Mouse (Mus musculus): Measurements from ENCODE around the gene Mpst. TPM values are rescaled to one million over a fixed set of nuclear protein-coding genes. Genes with fewer than 3 reads are reported as not detected.
A peak's percentile ranks its signal among the peaks of the same experiment; 100 is the strongest.

The Mpst gene
- polyA plus RNA-seq, 1 experiment from 2014 or later: 2.7 TPM

DNA sequence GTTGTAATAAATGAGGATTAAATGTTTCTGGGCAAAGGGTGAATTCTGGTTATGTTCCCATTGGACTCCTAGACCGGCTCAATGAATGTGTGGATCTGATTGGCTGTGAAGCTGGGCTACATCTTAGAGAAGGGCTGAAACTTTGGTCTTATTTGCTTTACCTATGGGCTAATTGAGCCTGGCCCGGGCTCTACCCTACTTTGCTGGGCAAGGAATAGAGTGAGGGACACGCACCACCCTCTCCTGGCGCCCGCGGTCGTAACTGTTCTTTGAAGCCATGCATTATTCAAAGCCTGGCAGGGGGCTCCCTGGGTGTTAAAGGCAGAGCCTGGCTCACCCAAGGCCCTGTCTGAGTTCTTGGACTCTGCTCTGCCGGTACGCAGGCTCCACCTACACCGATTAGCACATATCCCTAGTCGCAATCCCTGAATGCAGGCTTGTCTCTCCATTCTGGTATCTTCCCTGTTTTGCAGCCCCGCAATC is 3.4 kb downstream of the Mpst start:
- Histone ChIP-seq H3K4me3 (ENCODE audit: low read depth, low read length) (peak overlapping the region; percentile 19; the same call in 1 of the 2 replicates), H3K4me1 (replicated peaks; ENCODE audit: control insufficient read depth, insufficient read depth, low read length) (peaks cover 13% of the 10 kb centered on the region), H3K4me2 (ENCODE audit: low read depth, low read length, severe bottlenecking) (peak overlapping the region; percentile 43), H3K27me3 (ENCODE audit: control insufficient read depth, insufficient read depth, low read length) (peaks cover 15% of the 10 kb centered on the region), H3K36me3 (ENCODE audit: control insufficient read depth, insufficient read depth, low read length) (no peaks in the 10 kb centered on the region), H3K9me3 (ENCODE audit: control insufficient read depth, low read length) (no peaks in the 10 kb centered on the region), H3K9ac (ENCODE audit: low read length) (no peak overlapping the region), H3K27ac (ENCODE audit: low read depth, low read length) (no peak overlapping the region)
- 11% methylated on average over 12 of the region's 12 CpGs for WGBS
- DNase-seq (ENCODE audit: low spot score) (no peak), ATAC-seq (replicated peaks; ENCODE audit: low FRiP score) (no peak)

DNA sequence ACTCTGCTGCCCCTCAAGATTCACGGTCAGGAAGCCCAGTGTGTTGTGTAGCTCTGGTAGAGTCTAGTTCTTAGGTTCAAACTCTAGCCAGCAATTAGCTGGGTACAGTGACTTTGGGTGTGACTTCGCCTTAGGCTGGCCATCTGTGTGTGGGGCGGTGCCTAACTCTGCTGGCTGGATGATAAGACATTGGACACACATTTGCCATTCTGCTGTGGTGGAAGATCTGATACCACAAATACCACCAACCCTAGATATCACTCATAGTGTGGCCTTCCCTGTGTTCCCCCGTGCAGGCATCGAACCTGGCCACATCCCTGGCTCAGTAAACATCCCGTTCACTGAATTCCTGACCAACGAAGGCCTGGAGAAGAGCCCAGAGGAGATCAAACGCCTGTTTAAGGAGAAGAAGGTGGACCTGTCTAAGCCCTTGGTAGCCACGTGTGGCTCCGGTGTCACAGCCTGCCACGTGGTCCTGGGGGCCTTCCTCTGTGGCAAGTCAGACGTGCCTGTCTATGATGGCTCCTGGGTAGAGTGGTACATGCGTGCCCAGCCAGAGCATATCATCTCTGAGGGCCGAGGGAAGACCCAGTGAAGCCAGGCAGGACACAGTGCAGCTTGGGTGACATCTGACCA is 7.0 kb downstream of the Mpst start:
- 91% methylated on average over 14 of the region's 14 CpGs for WGBS
- Histone ChIP-seq H3K27ac (ENCODE audit: low read depth, low read length) (peak overlapping the region; percentile 25; the same call in 1 of the 2 replicates), H3K4me1 (replicated peaks; ENCODE audit: control insufficient read depth, insufficient read depth, low read length) (peaks cover 5% of the 10 kb centered on the region; the same call in 1 of the 2 replicates), H3K27me3 (ENCODE audit: control insufficient read depth, insufficient read depth, low read length) (peaks cover 15% of the 10 kb centered on the region), H3K36me3 (ENCODE audit: control insufficient read depth, insufficient read depth, low read length) (no peaks in the 10 kb centered on the region), H3K9ac (ENCODE audit: low read length) (no peak overlapping the region), H3K4me2 (ENCODE audit: low read depth, low read length, severe bottlenecking) (no peak overlapping the region), H3K9me3 (ENCODE audit: control insufficient read depth, low read length) (no peaks in the 10 kb centered on the region), H3K4me3 (ENCODE audit: low read depth, low read length) (no peak overlapping the region)
- DNase-seq (ENCODE audit: low spot score): no peak
- ATAC-seq (replicated peaks; ENCODE audit: low FRiP score): no peak

DNA sequence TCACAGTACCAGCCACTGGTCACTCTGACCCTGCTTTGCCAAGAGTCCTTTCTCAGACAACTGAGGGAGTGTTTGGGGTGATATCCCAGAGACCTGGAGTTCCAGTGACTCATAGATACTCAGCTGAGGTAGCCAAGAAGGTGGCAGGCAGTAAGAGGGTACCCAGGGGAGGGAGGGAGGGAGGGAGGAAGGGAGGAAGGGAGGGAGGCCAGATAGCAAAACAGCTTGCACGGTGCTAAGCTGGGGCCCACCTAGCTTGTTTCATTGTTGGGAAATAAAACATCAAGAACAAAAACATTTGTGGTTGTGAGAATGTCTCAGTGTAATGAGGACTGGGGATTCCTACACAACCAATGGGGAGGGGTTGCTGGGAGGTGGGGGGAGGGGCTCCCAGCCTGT is 7.5 kb downstream of the Mpst start:
- no peak overlapping the region for H3K4me3 ChIP-seq (ENCODE audit: low read depth, low read length)
- no peak overlapping the region for H3K9ac ChIP-seq (ENCODE audit: low read length)
- H3K4me2 ChIP-seq (ENCODE audit: low read depth, low read length, severe bottlenecking): no peak overlapping the region
- DNase-seq (ENCODE audit: low spot score) (no peak), ATAC-seq (replicated peaks; ENCODE audit: low FRiP score) (no peak)
- no peak overlapping the region; the same call in 1 of the 2 replicates for H3K27ac ChIP-seq (ENCODE audit: low read depth, low read length)
- H3K9me3 ChIP-seq (ENCODE audit: control insufficient read depth, low read length): no peaks in the 10 kb centered on the region
- no peaks in the 10 kb centered on the region for H3K36me3 ChIP-seq (ENCODE audit: control insufficient read depth, insufficient read depth, low read length)
- H3K4me1 ChIP-seq (replicated peaks; ENCODE audit: control insufficient read depth, insufficient read depth, low read length): peaks cover 5% of the 10 kb centered on the region; the same call in 1 of the 2 replicates
- H3K27me3 ChIP-seq (ENCODE audit: control insufficient read depth, insufficient read depth, low read length): peaks cover 15% of the 10 kb centered on the region
- WGBS: 53% methylated on average over 1 of the region's 1 CpGs

DNA sequence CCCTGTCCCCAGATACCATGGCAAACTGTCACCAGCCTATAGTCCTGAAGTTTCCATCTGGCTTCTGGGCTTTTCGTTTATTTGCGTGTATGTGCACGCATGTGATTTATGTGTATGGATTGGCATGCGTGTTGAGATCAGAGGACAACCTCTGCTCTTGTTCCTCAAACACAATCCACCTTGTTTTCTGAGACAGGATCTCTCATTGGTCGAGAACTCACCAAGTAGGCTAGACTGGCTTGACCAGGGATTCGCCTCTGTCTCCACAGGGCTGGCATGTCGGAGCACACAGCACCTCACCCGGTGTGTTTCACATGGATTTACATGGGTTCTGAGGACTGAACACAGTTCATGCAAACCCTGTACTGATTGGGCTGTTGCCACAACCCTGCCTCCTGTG is 7.9 kb downstream of the Mpst start:
- Histone ChIP-seq H3K36me3 (ENCODE audit: control insufficient read depth, insufficient read depth, low read length) (no peaks in the 10 kb centered on the region), H3K27me3 (ENCODE audit: control insufficient read depth, insufficient read depth, low read length) (peaks cover 14% of the 10 kb centered on the region), H3K27ac (ENCODE audit: low read depth, low read length) (no peak overlapping the region), H3K9ac (ENCODE audit: low read length) (no peak overlapping the region), H3K9me3 (ENCODE audit: control insufficient read depth, low read length) (no peaks in the 10 kb centered on the region), H3K4me3 (ENCODE audit: low read depth, low read length) (no peak overlapping the region), H3K4me1 (replicated peaks; ENCODE audit: control insufficient read depth, insufficient read depth, low read length) (peaks cover 5% of the 10 kb centered on the region; the same call in 1 of the 2 replicates), H3K4me2 (ENCODE audit: low read depth, low read length, severe bottlenecking) (no peak overlapping the region)
- ATAC-seq (replicated peaks; ENCODE audit: low FRiP score) (no peak), DNase-seq (ENCODE audit: low spot score) (no peak)
- WGBS: 91% methylated on average over 8 of the region's 8 CpGs

DNA sequence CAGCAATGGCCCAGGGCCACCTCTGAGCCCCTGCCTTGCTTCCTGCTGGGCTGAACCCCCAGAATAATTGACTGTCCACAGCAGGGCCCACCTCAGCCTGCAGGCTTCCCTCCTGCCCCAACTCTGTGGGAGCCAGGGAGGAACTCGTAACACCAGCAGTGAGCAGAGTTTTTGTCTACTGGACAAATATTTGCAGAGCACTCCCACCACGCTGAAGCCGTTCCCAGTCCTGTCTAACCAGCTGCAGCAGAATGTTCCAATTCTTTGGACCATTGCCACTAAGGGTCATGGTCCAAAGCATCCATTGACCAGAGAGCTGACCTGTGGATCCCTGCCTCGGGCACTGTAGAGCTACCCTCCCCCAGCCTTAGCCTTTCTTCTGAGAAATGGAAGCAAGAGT is 10.7 kb downstream of the Mpst start:
- no peaks in the 10 kb centered on the region for H3K4me1 ChIP-seq (replicated peaks; ENCODE audit: control insufficient read depth, insufficient read depth, low read length)
- no peaks in the 10 kb centered on the region for H3K9me3 ChIP-seq (ENCODE audit: control insufficient read depth, low read length)
- 22% methylated on average over 4 of the region's 4 CpGs for WGBS
- H3K27ac ChIP-seq (ENCODE audit: low read depth, low read length): no peak overlapping the region
- no peaks in the 10 kb centered on the region for H3K27me3 ChIP-seq (ENCODE audit: control insufficient read depth, insufficient read depth, low read length)
- no peak overlapping the region for H3K4me2 ChIP-seq (ENCODE audit: low read depth, low read length, severe bottlenecking)
- H3K4me3 ChIP-seq (ENCODE audit: low read depth, low read length): no peak overlapping the region
- H3K36me3 ChIP-seq (ENCODE audit: control insufficient read depth, insufficient read depth, low read length): no peaks in the 10 kb centered on the region
- DNase-seq (ENCODE audit: low spot score) (no peak), ATAC-seq (replicated peaks; ENCODE audit: low FRiP score) (no peak)
- H3K9ac ChIP-seq (ENCODE audit: low read length): 0 out of 2 replicates have a peak overlapping the region, but pooled peaks have one; percentile 8

DNA sequence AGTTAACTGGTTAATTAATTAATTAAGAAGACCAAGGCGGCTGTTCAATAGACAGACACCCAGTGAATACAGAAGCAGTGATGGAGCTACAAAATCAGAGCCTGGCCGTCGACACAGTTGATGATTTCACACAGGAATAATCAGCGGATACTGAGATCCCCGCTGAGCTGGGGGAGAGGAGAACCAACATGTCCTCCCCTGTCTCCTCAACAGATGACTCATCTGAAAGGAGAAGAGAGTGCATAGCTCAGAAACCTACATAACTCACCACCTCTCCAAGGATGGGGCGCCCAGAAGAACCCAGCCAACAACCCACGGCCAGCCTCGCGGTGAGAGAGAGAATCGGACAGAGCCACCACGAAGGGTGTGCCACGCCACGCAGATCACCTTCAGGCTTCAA is 14.2 kb downstream of the Mpst start:
- ATAC-seq (replicated peaks; ENCODE audit: low FRiP score) (no peak), DNase-seq (ENCODE audit: low spot score) (no peak)
- Histone ChIP-seq H3K27ac (ENCODE audit: low read depth, low read length) (no peak overlapping the region), H3K9ac (ENCODE audit: low read length) (no peak overlapping the region), H3K4me2 (ENCODE audit: low read depth, low read length, severe bottlenecking) (no peak overlapping the region), H3K27me3 (ENCODE audit: control insufficient read depth, insufficient read depth, low read length) (no peaks in the 10 kb centered on the region), H3K4me3 (ENCODE audit: low read depth, low read length) (no peak overlapping the region), H3K36me3 (ENCODE audit: control insufficient read depth, insufficient read depth, low read length) (no peaks in the 10 kb centered on the region), H3K9me3 (ENCODE audit: control insufficient read depth, low read length) (no peaks in the 10 kb centered on the region), H3K4me1 (replicated peaks; ENCODE audit: control insufficient read depth, insufficient read depth, low read length) (peaks cover 2% of the 10 kb centered on the region; the same call in 1 of the 2 replicates)
- WGBS: 84% methylated on average over 13 of the region's 13 CpGs

DNA sequence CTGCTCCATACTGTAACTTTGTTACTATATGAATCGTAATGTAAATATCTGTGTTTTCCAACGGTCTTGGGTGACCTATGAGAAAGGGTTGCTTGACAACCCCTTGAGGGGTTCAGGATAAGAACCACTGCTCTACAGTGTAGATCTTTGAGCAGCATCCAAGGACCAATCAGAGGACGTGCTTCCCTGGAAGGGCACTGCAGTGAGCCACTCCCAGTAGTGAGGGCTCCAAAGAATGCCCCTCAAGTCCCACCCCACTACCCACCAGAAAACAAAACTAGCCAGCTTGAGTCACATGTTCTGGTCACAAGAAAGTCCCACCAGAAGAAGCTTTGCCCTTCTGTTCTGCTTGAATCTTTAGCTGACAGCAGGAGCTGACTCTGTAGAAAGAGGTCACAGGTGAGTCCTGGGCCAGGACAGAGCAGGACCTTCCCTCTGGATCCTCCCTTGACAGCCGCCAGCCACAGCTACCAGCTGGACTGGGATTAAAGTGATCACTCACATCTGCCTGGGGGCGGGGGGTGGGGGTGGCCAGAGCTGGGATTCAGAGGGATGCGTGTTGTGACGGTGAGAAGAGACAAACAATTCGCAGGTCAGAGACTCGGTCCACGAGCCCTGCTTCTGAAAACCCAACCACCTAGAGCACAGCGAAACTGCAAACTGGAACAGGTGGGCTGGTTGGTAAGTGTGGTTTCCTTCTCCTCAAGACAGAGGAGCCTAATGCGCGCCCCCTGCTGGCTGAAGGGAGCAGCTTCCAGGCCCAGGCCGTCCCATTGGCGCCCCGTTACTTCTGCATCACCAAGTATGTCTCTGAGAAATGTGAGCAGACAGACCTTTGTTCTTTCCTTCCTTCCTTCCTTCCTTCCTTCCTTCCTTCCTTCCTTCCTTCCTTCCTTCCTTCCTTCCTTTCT is 16.1 kb downstream of the Mpst start:
- no peaks in the 10 kb centered on the region for H3K27me3 ChIP-seq (ENCODE audit: control insufficient read depth, insufficient read depth, low read length)
- no peaks in the 10 kb centered on the region for H3K9me3 ChIP-seq (ENCODE audit: control insufficient read depth, low read length)
- H3K4me2 ChIP-seq (ENCODE audit: low read depth, low read length, severe bottlenecking): no peak overlapping the region
- 15% methylated on average over 16 of the region's 16 CpGs for WGBS
- no peak overlapping the region for H3K9ac ChIP-seq (ENCODE audit: low read length)
- H3K4me3 ChIP-seq (ENCODE audit: low read depth, low read length): no peak overlapping the region
- peak; percentile 56; the same call in 1 of the 2 replicates for ATAC-seq (replicated peaks; ENCODE audit: low FRiP score)
- H3K27ac ChIP-seq (ENCODE audit: low read depth, low read length): no peak overlapping the region
- peak; percentile 93 for DNase-seq (ENCODE audit: low spot score)
- no peaks in the 10 kb centered on the region for H3K36me3 ChIP-seq (ENCODE audit: control insufficient read depth, insufficient read depth, low read length)
- peaks cover 2% of the 10 kb centered on the region; the same call in 1 of the 2 replicates for H3K4me1 ChIP-seq (replicated peaks; ENCODE audit: control insufficient read depth, insufficient read depth, low read length)

DNA sequence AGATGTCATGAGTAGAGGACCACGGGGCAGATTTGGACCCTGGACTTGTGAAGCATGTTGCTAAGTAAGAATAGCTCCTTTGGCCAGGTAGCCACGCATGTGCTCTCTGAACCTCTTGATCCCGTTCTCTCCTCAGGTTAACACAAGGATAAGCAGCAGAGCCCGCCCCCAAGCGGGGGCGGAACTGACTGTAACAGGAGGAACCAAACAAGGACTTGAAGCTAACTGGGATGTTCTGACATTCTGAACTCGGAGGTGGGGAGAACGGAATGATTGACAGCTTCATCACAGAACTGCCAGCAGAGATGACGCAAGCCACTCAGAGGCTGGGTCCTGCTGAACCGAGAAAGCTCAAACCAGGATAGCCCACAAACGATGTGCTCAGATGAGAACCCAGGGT is 18.3 kb downstream of the Mpst start:
- no peaks in the 10 kb centered on the region for H3K27me3 ChIP-seq (ENCODE audit: control insufficient read depth, insufficient read depth, low read length)
- H3K27ac ChIP-seq (ENCODE audit: low read depth, low read length): no peak overlapping the region
- ATAC-seq (replicated peaks; ENCODE audit: low FRiP score) (no peak), DNase-seq (ENCODE audit: low spot score) (no peak)
- WGBS: 31% methylated on average over 11 of the region's 11 CpGs
- H3K4me1 ChIP-seq (replicated peaks; ENCODE audit: control insufficient read depth, insufficient read depth, low read length): peaks cover 4% of the 10 kb centered on the region; the same call in 1 of the 2 replicates
- no peaks in the 10 kb centered on the region for H3K9me3 ChIP-seq (ENCODE audit: control insufficient read depth, low read length)
- H3K4me3 ChIP-seq (ENCODE audit: low read depth, low read length): no peak overlapping the region
- H3K9ac ChIP-seq (ENCODE audit: low read length): no peak overlapping the region
- H3K4me2 ChIP-seq (ENCODE audit: low read depth, low read length, severe bottlenecking): no peak overlapping the region
- H3K36me3 ChIP-seq (ENCODE audit: control insufficient read depth, insufficient read depth, low read length): no peaks in the 10 kb centered on the region

All from forebrain, embryonic 11.5 days (tissue).